Mouse (Mus musculus): ENCODE data around the gene 4931428F04Rik. TPM values are rescaled to one million over a fixed set of nuclear protein-coding genes. Genes with fewer than 3 reads are reported as not detected.

The 4931428F04Rik gene
- total and polyA plus RNA-seq, 2 experiments, result 0.46 to 1.7 TPM

- DNase-seq (ENCODE audit: extremely low read depth, low read depth, low spot score), result no peak
- 94% methylated on average over 22 of the region's 22 CpGs for WGBS
- H3K9ac ChIP-seq (ENCODE audit: low read depth, low read length), result no peak overlapping the region
- no peak overlapping the region for H3K27ac ChIP-seq (replicated peaks; ENCODE audit: insufficient read depth, low read depth, low read length)
- peaks cover 7% of the 10 kb centered on the region for H3K4me1 ChIP-seq (ENCODE audit: control insufficient read depth, insufficient read depth, low read length)
- no peaks in the 10 kb centered on the region for H3K27me3 ChIP-seq (ENCODE audit: control insufficient read depth, insufficient read depth, low read length)
- H3K36me3 ChIP-seq (ENCODE audit: control insufficient read depth, insufficient read depth, low read length), result peaks cover 7% of the 10 kb centered on the region; the same call in 1 of the 2 replicates
- no peaks in the 10 kb centered on the region for H3K79me2 ChIP-seq (ENCODE audit: control insufficient read depth, insufficient read depth, low read length)
- no peak overlapping the region for H3K4me3 ChIP-seq (ENCODE audit: insufficient read depth, low read depth, low read length)
- TF ChIP-seq CTCF (IDR thresholded peaks at IDR 0.05; ENCODE audit: low read depth, low read length), result no peak
Observed at GRCm38 (mm10) chr8:105331469-105331868, 41.8 kb upstream of the 4931428F04Rik start.

GRCm38 (mm10) chr8:105330325-105330724, 40.7 kb upstream of the 4931428F04Rik start:
- peaks cover 10% of the 10 kb centered on the region for H3K4me1 ChIP-seq (ENCODE audit: control insufficient read depth, insufficient read depth, low read length)
- DNase-seq (ENCODE audit: extremely low read depth, low read depth, low spot score), result no peak
- H3K36me3 ChIP-seq (ENCODE audit: control insufficient read depth, insufficient read depth, low read length), result peaks cover 7% of the 10 kb centered on the region; the same call in 1 of the 2 replicates
- H3K4me3 ChIP-seq (ENCODE audit: insufficient read depth, low read depth, low read length), result no peak overlapping the region
- no peak for TF ChIP-seq POLR2A (IDR thresholded peaks at IDR 0.05; ENCODE audit: extremely low read depth, insufficient read depth, low read length)
- TF ChIP-seq CTCF (IDR thresholded peaks at IDR 0.05; ENCODE audit: low read depth, low read length), result no peak
- no peaks in the 10 kb centered on the region for H3K27me3 ChIP-seq (ENCODE audit: control insufficient read depth, insufficient read depth, low read length)
- peaks cover 6% of the 10 kb centered on the region; the same call in 1 of the 2 replicates for H3K79me2 ChIP-seq (ENCODE audit: control insufficient read depth, insufficient read depth, low read length)
- WGBS, result 87% methylated on average over 12 of the region's 12 CpGs
- H3K27ac ChIP-seq (replicated peaks; ENCODE audit: insufficient read depth, low read depth, low read length), result no peak overlapping the region
- no peak overlapping the region for H3K9ac ChIP-seq (ENCODE audit: low read depth, low read length)

DNA sequence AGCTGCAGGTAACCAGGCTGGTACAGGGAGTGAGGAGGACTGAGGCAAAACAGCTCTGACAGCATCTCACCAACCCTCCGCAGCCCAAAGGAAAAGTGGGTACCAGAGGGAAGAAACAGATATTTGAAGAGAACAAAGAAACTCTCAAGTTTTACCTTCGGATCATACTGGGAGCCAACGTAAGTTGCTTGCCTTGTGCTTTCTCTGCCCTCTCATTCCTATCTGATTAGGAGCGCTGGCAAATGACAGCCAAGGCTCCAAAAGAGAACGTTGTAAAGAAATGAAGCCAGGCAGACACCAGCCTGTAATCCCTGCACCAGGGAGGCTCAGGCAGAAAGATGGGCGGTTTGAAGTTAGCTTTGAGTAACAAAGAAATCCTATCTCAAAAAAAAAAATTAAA, 37.3 kb upstream of the 4931428F04Rik start:
- no peak for DNase-seq (ENCODE audit: extremely low read depth, low read depth, low spot score)
- Histone ChIP-seq H3K79me2 (ENCODE audit: control insufficient read depth, insufficient read depth, low read length) (peaks cover 7% of the 10 kb centered on the region; the same call in 1 of the 2 replicates), H3K36me3 (ENCODE audit: control insufficient read depth, insufficient read depth, low read length) (peaks cover 7% of the 10 kb centered on the region; the same call in 1 of the 2 replicates), H3K4me1 (ENCODE audit: control insufficient read depth, insufficient read depth, low read length) (peaks cover 11% of the 10 kb centered on the region), H3K27me3 (ENCODE audit: control insufficient read depth, insufficient read depth, low read length) (no peaks in the 10 kb centered on the region), H3K27ac (replicated peaks; ENCODE audit: insufficient read depth, low read depth, low read length) (no peak overlapping the region), H3K4me3 (ENCODE audit: insufficient read depth, low read depth, low read length) (peak overlapping the region; percentile 58), H3K9ac (ENCODE audit: low read depth, low read length) (peak overlapping the region; percentile 57)
- TF ChIP-seq POLR2A (IDR thresholded peaks at IDR 0.05; ENCODE audit: extremely low read depth, insufficient read depth, low read length), result no peak
- no peak for TF ChIP-seq CTCF (IDR thresholded peaks at IDR 0.05; ENCODE audit: low read depth, low read length)
- 23% methylated on average over 6 of the region's 6 CpGs for WGBS

- H3K36me3 ChIP-seq (ENCODE audit: control insufficient read depth, insufficient read depth, low read length), result peaks cover 7% of the 10 kb centered on the region; the same call in 1 of the 2 replicates
- H3K27ac ChIP-seq (replicated peaks; ENCODE audit: insufficient read depth, low read depth, low read length), result peak within 1 kb of the TSS; percentile 29
- peaks cover 11% of the 10 kb centered on the region for H3K4me1 ChIP-seq (ENCODE audit: control insufficient read depth, insufficient read depth, low read length)
- H3K4me3 ChIP-seq (ENCODE audit: insufficient read depth, low read depth, low read length), result peak within 1 kb of the TSS; percentile 58
- peaks cover 7% of the 10 kb centered on the region; the same call in 1 of the 2 replicates for H3K79me2 ChIP-seq (ENCODE audit: control insufficient read depth, insufficient read depth, low read length)
- peak; percentile 83 for DNase-seq (ENCODE audit: extremely low read depth, low read depth, low spot score)
- TF ChIP-seq CTCF (IDR thresholded peaks at IDR 0.05; ENCODE audit: low read depth, low read length) (peak; percentile 61), POLR2A (IDR thresholded peaks at IDR 0.05; ENCODE audit: extremely low read depth, insufficient read depth, low read length) (peak; percentile 76)
- peak within 1 kb of the TSS; percentile 71 for H3K9ac ChIP-seq (ENCODE audit: low read depth, low read length)
- under 1% methylated on average over 36 of the region's 36 CpGs for WGBS
- no peaks in the 10 kb centered on the region for H3K27me3 ChIP-seq (ENCODE audit: control insufficient read depth, insufficient read depth, low read length)
Observed at GRCm38 (mm10) chr8:105326141-105326672, 36.5 kb upstream of the 4931428F04Rik start, which contains the start of the genes Lrrc29 and Tmem208. Gene Lrrc29 (minus strand): TSS chr8:105326278. Gene Tmem208 (plus strand): TSS chr8:105326354.

- WGBS, result 0% methylated on average over 12 of the region's 12 CpGs
- Histone ChIP-seq H3K27ac (replicated peaks; ENCODE audit: insufficient read depth, low read depth, low read length) (peak overlapping the region; percentile 29), H3K9ac (ENCODE audit: low read depth, low read length) (peak overlapping the region; percentile 71), H3K4me3 (ENCODE audit: insufficient read depth, low read depth, low read length) (peak overlapping the region; percentile 58), H3K4me1 (ENCODE audit: control insufficient read depth, insufficient read depth, low read length) (peaks cover 11% of the 10 kb centered on the region), H3K27me3 (ENCODE audit: control insufficient read depth, insufficient read depth, low read length) (no peaks in the 10 kb centered on the region), H3K36me3 (ENCODE audit: control insufficient read depth, insufficient read depth, low read length) (peaks cover 7% of the 10 kb centered on the region; the same call in 1 of the 2 replicates), H3K79me2 (ENCODE audit: control insufficient read depth, insufficient read depth, low read length) (peaks cover 7% of the 10 kb centered on the region; the same call in 1 of the 2 replicates)
- no peak for TF ChIP-seq POLR2A (IDR thresholded peaks at IDR 0.05; ENCODE audit: extremely low read depth, insufficient read depth, low read length)
- TF ChIP-seq CTCF (IDR thresholded peaks at IDR 0.05; ENCODE audit: low read depth, low read length), result no peak
- DNase-seq (ENCODE audit: extremely low read depth, low read depth, low spot score), result no peak
Observed at GRCm38 (mm10) chr8:105325641-105326093, 36.0 kb upstream of the 4931428F04Rik start.

GRCm38 (mm10) chr8:105323183-105323582, 33.5 kb upstream of the 4931428F04Rik start:
- Histone ChIP-seq H3K36me3 (ENCODE audit: control insufficient read depth, insufficient read depth, low read length) (no peaks in the 10 kb centered on the region; the same call in 1 of the 2 replicates), H3K4me3 (ENCODE audit: insufficient read depth, low read depth, low read length) (no peak overlapping the region), H3K79me2 (ENCODE audit: control insufficient read depth, insufficient read depth, low read length) (peaks cover 7% of the 10 kb centered on the region; the same call in 1 of the 2 replicates), H3K27me3 (ENCODE audit: control insufficient read depth, insufficient read depth, low read length) (no peaks in the 10 kb centered on the region), H3K9ac (ENCODE audit: low read depth, low read length) (no peak overlapping the region), H3K4me1 (ENCODE audit: control insufficient read depth, insufficient read depth, low read length) (peaks cover 11% of the 10 kb centered on the region), H3K27ac (replicated peaks; ENCODE audit: insufficient read depth, low read depth, low read length) (no peak overlapping the region)
- WGBS, result 82% methylated on average over 4 of the region's 4 CpGs
- no peak for TF ChIP-seq POLR2A (IDR thresholded peaks at IDR 0.05; ENCODE audit: extremely low read depth, insufficient read depth, low read length)
- TF ChIP-seq CTCF (IDR thresholded peaks at IDR 0.05; ENCODE audit: low read depth, low read length), result no peak
- DNase-seq (ENCODE audit: extremely low read depth, low read depth, low spot score), result no peak
